ENCODE assay signal across 10 mouse cellular contexts in the genomic region with DNA sequence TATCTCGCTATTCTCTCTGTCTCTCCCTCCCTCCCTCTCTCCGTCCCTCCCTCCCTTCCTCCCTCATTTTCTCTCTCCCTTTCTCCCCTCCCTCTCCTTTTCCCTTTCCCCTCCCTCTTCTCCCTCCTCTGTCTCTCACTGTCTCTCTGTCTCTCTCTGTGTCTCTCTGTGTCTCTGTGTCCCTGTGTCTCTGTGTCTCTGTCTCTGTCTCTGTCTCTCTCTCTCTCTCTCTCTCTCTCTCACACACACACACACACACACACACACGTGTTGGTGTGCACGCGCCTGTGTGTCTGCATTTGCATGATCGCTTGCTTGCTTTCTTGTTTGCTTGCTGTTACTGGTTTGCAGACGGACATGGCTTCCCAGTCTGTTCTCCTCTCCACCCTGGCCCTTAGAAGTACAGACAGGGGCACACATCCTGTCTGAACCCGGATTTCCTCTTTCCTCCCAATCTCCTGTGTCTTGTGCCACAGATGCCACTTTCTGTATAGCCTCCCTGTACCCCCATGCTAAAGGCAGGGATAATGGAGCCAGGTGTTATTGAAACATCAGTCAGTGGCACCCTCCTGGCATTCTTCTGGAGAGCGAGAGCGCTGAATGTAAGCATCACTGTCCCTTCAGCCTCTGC.
DNase-seq lines count a peak whose midpoint lies in the region; ATAC-seq lines count a peak whose summit lies in the region.
"Had no signal": no experiment of that assay in that cellular context is flagged by ENCODE, and none has a peak within 500 bp of the region (broad histone marks: within the 10 kb centered on the region; RNA-seq: fewer than 3 reads in every experiment).

No protein-coding gene starts in this region.

- no peaks in the 10 kb centered on the region for H3K9me3 ChIP-seq in heart, embryonic 16.5 days (replicated peaks; ENCODE audit: control insufficient read depth, low read length)
- H3K9me3 ChIP-seq in embryonic facial prominence, embryonic 14.5 days (ENCODE audit: control insufficient read depth, low read length): no peaks in the 10 kb centered on the region
- H3K9me3 ChIP-seq in intestine, embryonic 15.5 days: no peaks in the 10 kb centered on the region
- H3K9me3 ChIP-seq in midbrain, embryonic 16.5 days (replicated peaks; ENCODE audit: control insufficient read depth, low read length, poor library complexity, severe bottlenecking): no peaks in the 10 kb centered on the region

- H3K9ac ChIP-seq in heart, embryonic 16.5 days (ENCODE audit: low read length): no peak overlapping the region; the same call in 1 of the 2 replicates
- peak overlapping the region; percentile 58 for H3K9ac ChIP-seq in embryonic facial prominence, embryonic 14.5 days (ENCODE audit: low read depth, low read length)
- no peak overlapping the region for H3K9ac ChIP-seq in intestine, embryonic 15.5 days
- peak overlapping the region; percentile 66 for H3K9ac ChIP-seq in midbrain, embryonic 16.5 days (ENCODE audit: low read depth, low read length)

- ATAC-seq in heart, embryonic 16.5 days (replicated peaks; ENCODE audit: extremely low read depth, insufficient read depth, low FRiP score): no peak
- no peak for ATAC-seq in embryonic facial prominence, embryonic 14.5 days (ENCODE audit: low read depth)
- no peak for ATAC-seq in intestine, embryonic 15.5 days
- 0 out of 2 replicates have a peak, but pooled peaks have one; percentile 9 for ATAC-seq in midbrain, embryonic 16.5 days

- peak overlapping the region; percentile 98 for H3K4me2 ChIP-seq in heart, embryonic 16.5 days (ENCODE audit: low read depth, low read length)
- peak overlapping the region; percentile 91 for H3K4me2 ChIP-seq in embryonic facial prominence, embryonic 14.5 days (ENCODE audit: low read depth, low read length)
- H3K4me2 ChIP-seq in intestine, embryonic 15.5 days (replicated peaks): peak overlapping the region; percentile 91
- H3K4me2 ChIP-seq in midbrain, embryonic 16.5 days (ENCODE audit: low read length): peak overlapping the region; percentile 72

- H3K36me3 ChIP-seq in heart, embryonic 16.5 days (ENCODE audit: control insufficient read depth, insufficient read depth): no peaks in the 10 kb centered on the region
- no peaks in the 10 kb centered on the region for H3K36me3 ChIP-seq in embryonic facial prominence, embryonic 14.5 days (ENCODE audit: control insufficient read depth, insufficient read depth, low read length)
- no peaks in the 10 kb centered on the region for H3K36me3 ChIP-seq in intestine, embryonic 15.5 days
- H3K36me3 ChIP-seq in midbrain, embryonic 16.5 days (ENCODE audit: control insufficient read depth, insufficient read depth, low read length): no peaks in the 10 kb centered on the region

- intact Hi-C loops in heart, postnatal 25 days (cut with DNase I): no loop called here

- WGBS in heart, embryonic 16.5 days: 18% methylated on average over 10 of the region's 10 CpGs
- 16% methylated on average over 10 of the region's 10 CpGs for WGBS in embryonic facial prominence, embryonic 14.5 days
- 17% methylated on average over 10 of the region's 10 CpGs for WGBS in intestine, embryonic 15.5 days
- WGBS in midbrain, embryonic 16.5 days: 4% methylated on average over 10 of the region's 10 CpGs

- H3K4me1 ChIP-seq in heart, embryonic 16.5 days (ENCODE audit: control insufficient read depth, insufficient read depth, low read length): no peaks in the 10 kb centered on the region
- no peaks in the 10 kb centered on the region for H3K4me1 ChIP-seq in embryonic facial prominence, embryonic 14.5 days (ENCODE audit: control insufficient read depth, insufficient read depth, low read length)
- no peaks in the 10 kb centered on the region; the same call in 1 of the 2 replicates for H3K4me1 ChIP-seq in intestine, embryonic 15.5 days (replicated peaks)
- peaks cover 16% of the 10 kb centered on the region for H3K4me1 ChIP-seq in midbrain, embryonic 16.5 days (ENCODE audit: control insufficient read depth, insufficient read depth, low read length)

- no peak for DNase-seq in heart, postnatal 25 days (ENCODE audit: low spot score)
- no peak for DNase-seq in embryonic facial prominence, embryonic 14.5 days (ENCODE audit: low spot score)
- no peak for DNase-seq in adrenal gland, postnatal 4 days (ENCODE audit: low spot score in 2 of 2)
- no peak for DNase-seq in thymus, postnatal 0 days (ENCODE audit: low spot score)
- DNase-seq in retina, embryonic 14.5 days (ENCODE audit: low spot score): no peak

- peaks cover 40% of the 10 kb centered on the region for H3K27me3 ChIP-seq in heart, embryonic 16.5 days (ENCODE audit: control insufficient read depth, insufficient read depth, low read length)
- H3K27me3 ChIP-seq in embryonic facial prominence, embryonic 14.5 days (replicated peaks; ENCODE audit: control insufficient read depth, insufficient read depth, low read length): peaks cover 45% of the 10 kb centered on the region
- H3K27me3 ChIP-seq in intestine, embryonic 15.5 days (replicated peaks): peaks cover 15% of the 10 kb centered on the region
- H3K27me3 ChIP-seq in midbrain, embryonic 16.5 days (ENCODE audit: control insufficient read depth, insufficient read depth, low read depth, low read length): no peaks in the 10 kb centered on the region
- H3K27me3 ChIP-seq: CH12.LX had no signal

- H3K4me3 ChIP-seq in heart, embryonic 16.5 days (ENCODE audit: low read length): peak overlapping the region; percentile 64
- peak overlapping the region; percentile 48 for H3K4me3 ChIP-seq in embryonic facial prominence, embryonic 14.5 days (ENCODE audit: low read depth, low read length)
- H3K4me3 ChIP-seq in intestine, embryonic 15.5 days (replicated peaks): peak overlapping the region; percentile 47
- peak overlapping the region; percentile 43 for H3K4me3 ChIP-seq in midbrain, embryonic 16.5 days (ENCODE audit: low read depth, low read length)
- H3K4me3 ChIP-seq: myocyte had no signal

- no peak overlapping the region for H3K27ac ChIP-seq in heart, embryonic 16.5 days (ENCODE audit: low read length)
- H3K27ac ChIP-seq in embryonic facial prominence, embryonic 14.5 days (replicated peaks; ENCODE audit: low read depth, low read length): no peak overlapping the region
- no peak overlapping the region for H3K27ac ChIP-seq in intestine, embryonic 15.5 days
- H3K27ac ChIP-seq in midbrain, embryonic 16.5 days (ENCODE audit: low read length): peak overlapping the region; percentile 87

Comparison
In these comparisons a context has a peak if more than half of its experiments do, and no peak if none do; other contexts are left out.
1. H3K9ac ChIP-seq: peak in embryonic facial prominence, embryonic 14.5 days (single experiment) and midbrain, embryonic 16.5 days (single experiment); none in heart, embryonic 16.5 days (single experiment) and intestine, embryonic 15.5 days (single experiment).
2. Peak in every context shown above with its lines, with median percentiles within 50 percentile points of each other: H3K4me2 ChIP-seq and H3K4me3 ChIP-seq.